Mouse (Mus musculus): ENCODE measurements around the gene Sgsm1. TPM values are rescaled to one million over a fixed set of nuclear protein-coding genes. Genes with fewer than 3 reads are reported as not detected.
A peak's percentile ranks its signal among the peaks of the same experiment; 100 is the strongest.

Gene Sgsm1
- total and polyA plus RNA-seq, 2 experiments from 2014 or later = 15.2 to 43.4 TPM

GRCm38 (mm10) chr5:113275839-113276238 lies 34.7 kb downstream of the Sgsm1 start:
- no peak for TF ChIP-seq CTCF (IDR thresholded peaks at IDR 0.05; ENCODE audit: low read depth)
- Histone ChIP-seq H3K9me3 (ENCODE audit: low read length) (no peaks in the 10 kb centered on the region), H3K4me3 (ENCODE audit: low read length) (no peak overlapping the region), H3K4me1 (ENCODE audit: insufficient read depth, low read length) (no peaks in the 10 kb centered on the region), H3K4me2 (ENCODE audit: low read depth, low read length) (no peak overlapping the region), H3K36me3 (ENCODE audit: insufficient read depth, low read length) (peaks cover 31% of the 10 kb centered on the region), H3K27me3 (ENCODE audit: insufficient read depth, low read length) (no peaks in the 10 kb centered on the region), H3K27ac (no peak overlapping the region), H3K9ac (replicated peaks; ENCODE audit: low read length) (no peak overlapping the region)
- ATAC-seq (no peak), DNase-seq (ENCODE audit: low spot score) (peak; percentile 29)
- WGBS = 80% methylated on average over 10 of the region's 10 CpGs

- peak; percentile 28; the same call in 1 of the 2 replicates for ATAC-seq
- Histone ChIP-seq H3K27ac (no peak overlapping the region), H3K36me3 (ENCODE audit: insufficient read depth, low read length) (peaks cover 12% of the 10 kb centered on the region; the same call in 1 of the 2 replicates)
These were observed 39.3 kb downstream of the Sgsm1 start for GRCm38 (mm10) chr5:113271207-113271811.

GRCm38 (mm10) chr5:113270043-113270442 lies 40.5 kb downstream of the Sgsm1 start:
- peaks cover 12% of the 10 kb centered on the region; the same call in 1 of the 2 replicates for H3K36me3 ChIP-seq (ENCODE audit: insufficient read depth, low read length)

More at GRCm38 (mm10) chr5:113271207-113271811, 39.3 kb downstream of the Sgsm1 start:
- Histone ChIP-seq H3K4me2 (ENCODE audit: low read depth, low read length) (no peak overlapping the region), H3K4me1 (ENCODE audit: insufficient read depth, low read length) (no peaks in the 10 kb centered on the region), H3K9me3 (ENCODE audit: low read length) (no peaks in the 10 kb centered on the region), H3K9ac (replicated peaks; ENCODE audit: low read length) (no peak overlapping the region), H3K4me3 (ENCODE audit: low read length) (no peak overlapping the region), H3K27me3 (ENCODE audit: insufficient read depth, low read length) (no peaks in the 10 kb centered on the region)
- 61% methylated on average over 11 of the region's 11 CpGs for WGBS
- peak; percentile 70 for DNase-seq (ENCODE audit: low spot score)
- no peak for TF ChIP-seq CTCF (IDR thresholded peaks at IDR 0.05; ENCODE audit: low read depth)

GRCm38 (mm10) chr5:113268246-113268645 lies 42.3 kb downstream of the Sgsm1 start:
- Histone ChIP-seq H3K4me3 (ENCODE audit: low read length) (no peak overlapping the region), H3K36me3 (ENCODE audit: insufficient read depth, low read length) (peaks cover 10% of the 10 kb centered on the region; the same call in 1 of the 2 replicates), H3K27me3 (ENCODE audit: insufficient read depth, low read length) (no peaks in the 10 kb centered on the region), H3K27ac (no peak overlapping the region), H3K4me1 (ENCODE audit: insufficient read depth, low read length) (no peaks in the 10 kb centered on the region), H3K9ac (replicated peaks; ENCODE audit: low read length) (no peak overlapping the region), H3K4me2 (ENCODE audit: low read depth, low read length) (no peak overlapping the region), H3K9me3 (ENCODE audit: low read length) (no peaks in the 10 kb centered on the region)
- no peak for DNase-seq (ENCODE audit: low spot score)
- no peak for ATAC-seq
- no peak for TF ChIP-seq CTCF (IDR thresholded peaks at IDR 0.05; ENCODE audit: low read depth)

More at GRCm38 (mm10) chr5:113270043-113270442, 40.5 kb downstream of the Sgsm1 start:
- Histone ChIP-seq H3K4me3 (ENCODE audit: low read length) (no peak overlapping the region), H3K9me3 (ENCODE audit: low read length) (no peaks in the 10 kb centered on the region), H3K4me2 (ENCODE audit: low read depth, low read length) (no peak overlapping the region), H3K27me3 (ENCODE audit: insufficient read depth, low read length) (no peaks in the 10 kb centered on the region), H3K9ac (replicated peaks; ENCODE audit: low read length) (no peak overlapping the region), H3K4me1 (ENCODE audit: insufficient read depth, low read length) (no peaks in the 10 kb centered on the region), H3K27ac (no peak overlapping the region)
- TF ChIP-seq CTCF (IDR thresholded peaks at IDR 0.05; ENCODE audit: low read depth) = peak; percentile 64
- DNase-seq (ENCODE audit: low spot score) (peak; percentile 44), ATAC-seq (no peak)
- WGBS = 77% methylated on average over 3 of the region's 3 CpGs

GRCm38 (mm10) chr5:113265637-113266036 lies 44.9 kb downstream of the Sgsm1 start:
- 91% methylated on average over 8 of the region's 8 CpGs for WGBS
- no peak overlapping the region for H3K4me3 ChIP-seq (ENCODE audit: low read length)
- no peak overlapping the region for H3K9ac ChIP-seq (replicated peaks; ENCODE audit: low read length)
- no peak overlapping the region for H3K27ac ChIP-seq
- H3K36me3 ChIP-seq (ENCODE audit: insufficient read depth, low read length) = peaks cover 9% of the 10 kb centered on the region; the same call in 1 of the 2 replicates
- no peak for DNase-seq (ENCODE audit: low spot score)
- no peak for TF ChIP-seq CTCF (IDR thresholded peaks at IDR 0.05; ENCODE audit: low read depth)
- H3K27me3 ChIP-seq (ENCODE audit: insufficient read depth, low read length) = no peaks in the 10 kb centered on the region
- no peak for ATAC-seq
- no peak overlapping the region for H3K4me2 ChIP-seq (ENCODE audit: low read depth, low read length)
- H3K4me1 ChIP-seq (ENCODE audit: insufficient read depth, low read length) = no peaks in the 10 kb centered on the region
- H3K9me3 ChIP-seq (ENCODE audit: low read length) = no peaks in the 10 kb centered on the region

GRCm38 (mm10) chr5:113250806-113251205 lies 59.8 kb downstream of the Sgsm1 start:
- no peak overlapping the region for H3K27ac ChIP-seq
- DNase-seq (ENCODE audit: low spot score) (no peak), ATAC-seq (no peak)
- 93% methylated on average over 11 of the region's 11 CpGs for WGBS
- TF ChIP-seq CTCF (IDR thresholded peaks at IDR 0.05; ENCODE audit: low read depth) = no peak
- peaks cover 24% of the 10 kb centered on the region; the same call in 1 of the 2 replicates for H3K36me3 ChIP-seq (ENCODE audit: insufficient read depth, low read length)
- H3K27me3 ChIP-seq (ENCODE audit: insufficient read depth, low read length) = no peaks in the 10 kb centered on the region
- H3K4me1 ChIP-seq (ENCODE audit: insufficient read depth, low read length) = no peaks in the 10 kb centered on the region
- no peak overlapping the region for H3K4me3 ChIP-seq (ENCODE audit: low read length)
- no peak overlapping the region for H3K9ac ChIP-seq (replicated peaks; ENCODE audit: low read length)
- no peak overlapping the region for H3K4me2 ChIP-seq (ENCODE audit: low read depth, low read length)
- no peaks in the 10 kb centered on the region for H3K9me3 ChIP-seq (ENCODE audit: low read length)

- no peak for TF ChIP-seq CTCF (IDR thresholded peaks at IDR 0.05; ENCODE audit: low read depth)
- H3K36me3 ChIP-seq (ENCODE audit: insufficient read depth, low read length) = peaks cover 16% of the 10 kb centered on the region; the same call in 1 of the 2 replicates
- ATAC-seq = no peak
These were observed 61.2 kb downstream of the Sgsm1 start for GRCm38 (mm10) chr5:113249263-113249930.

More at GRCm38 (mm10) chr5:113249263-113249930, 61.2 kb downstream of the Sgsm1 start:
- Histone ChIP-seq H3K9ac (replicated peaks; ENCODE audit: low read length) (no peak overlapping the region), H3K4me2 (ENCODE audit: low read depth, low read length) (no peak overlapping the region), H3K4me1 (ENCODE audit: insufficient read depth, low read length) (no peaks in the 10 kb centered on the region), H3K27ac (no peak overlapping the region), H3K4me3 (ENCODE audit: low read length) (no peak overlapping the region), H3K9me3 (ENCODE audit: low read length) (no peaks in the 10 kb centered on the region), H3K27me3 (ENCODE audit: insufficient read depth, low read length) (no peaks in the 10 kb centered on the region)
- DNase-seq (ENCODE audit: low spot score) = no peak
- 86% methylated on average over 8 of the region's 8 CpGs for WGBS

Data from hindbrain, postnatal 0 days (tissue).